Mouse (Mus musculus): ENCODE measurements at regions not wholly inside any gene's neighbourhood (a gene's known extent, or its start where the extent isn't known, plus 50 kb on each side); places are given as distances from the start of the nearest gene placed in this dataset.

- TF ChIP-seq CTCF (IDR thresholded peaks at IDR 0.05; ENCODE audit: low read depth, low read length) (no peak), POLR2A (IDR thresholded peaks at IDR 0.05; ENCODE audit: extremely low read depth, insufficient read depth, low read length) (no peak)
Measured at GRCm38 (mm10) chr6:93075867-93076266, 132.6 kb upstream of the Adamts9 start.

Data from liver, adult 2 months (tissue).